Mouse (Mus musculus): ENCODE measurements around the gene Tob1. TPM values are rescaled to one million over a fixed set of nuclear protein-coding genes. Genes with fewer than 3 reads are reported as not detected.

Gene Tob1
- total RNA-seq, 2 experiments from 2014 or later, result 29.9 to 30.9 TPM

DNA sequence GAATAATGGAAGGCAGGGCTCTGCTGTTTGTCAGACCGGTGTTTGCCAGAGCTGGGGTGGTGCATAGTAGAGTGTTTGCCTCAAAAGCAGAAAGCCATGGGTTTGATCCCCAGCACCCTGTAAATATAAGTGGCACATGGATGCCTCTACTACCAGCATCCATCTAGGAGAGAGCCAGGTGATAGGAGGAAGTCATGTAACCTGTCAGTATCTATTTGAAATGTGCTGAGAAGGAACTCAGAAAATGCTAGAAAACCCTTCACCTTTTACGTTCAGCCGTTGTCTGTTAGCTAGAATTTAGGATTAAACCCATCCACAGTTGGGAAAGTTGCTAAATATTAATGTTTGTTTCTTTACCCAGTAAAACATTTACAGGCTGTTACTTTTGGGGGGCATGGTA is 4.3 kb downstream of the Tob1 start:
- intact Hi-C loops (cut with DNase I), result no loop called here
- no peak for DNase-seq (ENCODE audit: extremely low spot score in 1 of 2, low spot score in 2 of 2)

DNA sequence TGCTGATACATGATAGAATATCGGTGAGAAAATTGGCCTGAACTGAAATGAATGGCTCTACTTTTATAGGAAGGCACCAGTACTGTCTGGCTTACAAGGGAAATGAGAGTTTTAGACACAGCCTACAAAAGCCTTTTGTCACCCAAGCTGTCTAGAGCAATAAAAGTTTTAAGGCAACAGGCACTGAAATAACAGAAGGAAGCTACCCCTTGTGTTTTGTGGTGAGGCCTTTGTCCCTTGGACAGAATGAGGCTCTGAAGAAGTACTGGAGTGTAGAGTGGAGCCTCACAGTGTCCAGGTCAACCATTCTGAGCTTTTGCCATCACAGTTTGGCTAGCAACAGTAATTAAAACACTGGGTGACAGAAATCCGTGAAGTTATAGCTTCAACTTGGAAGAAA is 5.0 kb downstream of the Tob1 start:
- DNase-seq (ENCODE audit: extremely low spot score in 1 of 2, low spot score in 2 of 2), result no peak
- intact Hi-C loops (cut with DNase I), result no loop called here

DNA sequence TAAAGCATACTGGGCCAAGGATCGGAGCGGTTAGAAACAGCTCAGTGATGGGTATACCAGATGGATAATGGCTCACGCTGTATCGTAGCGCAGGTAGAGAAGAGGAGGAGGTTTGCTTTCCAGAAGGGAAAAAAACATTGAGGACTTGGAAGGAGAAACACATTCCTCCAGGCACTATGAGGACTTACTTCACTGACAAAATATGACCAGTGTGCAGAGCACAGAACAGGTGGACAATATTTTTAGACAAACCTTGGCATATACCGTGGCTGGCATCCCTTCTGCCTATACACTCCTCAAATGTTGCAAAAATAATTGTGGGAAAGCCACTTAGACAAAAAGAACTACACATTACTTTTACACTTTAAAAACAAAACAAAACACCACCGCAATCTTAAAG is 10.0 kb downstream of the Tob1 start:
- no peak for DNase-seq (ENCODE audit: extremely low spot score in 1 of 2, low spot score in 2 of 2)

DNA sequence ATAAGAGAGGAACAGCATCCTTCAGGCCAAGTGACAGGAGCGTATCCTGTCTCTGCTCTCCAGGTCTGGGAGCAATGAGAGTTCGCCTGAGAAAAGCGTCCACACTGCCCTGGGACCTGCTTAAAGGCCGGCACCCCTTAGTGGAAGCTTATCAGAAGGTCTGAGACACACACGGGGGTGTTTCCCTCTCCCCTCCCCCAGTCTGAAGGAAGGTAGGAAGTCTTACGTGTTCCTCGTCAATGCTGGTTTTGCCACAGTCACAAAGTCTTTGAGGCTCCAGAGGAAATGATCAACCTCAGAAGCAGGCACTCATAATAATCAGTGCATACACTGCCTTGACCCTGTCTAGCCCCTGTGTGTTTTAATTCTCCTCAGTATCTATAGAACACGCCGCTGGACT is 12.3 kb downstream of the Tob1 start:
- DNase-seq (ENCODE audit: extremely low spot score in 1 of 2, low spot score in 2 of 2), result no peak
- intact Hi-C loops (cut with DNase I), result no loop called here

More for the DNA sequence above, 10.0 kb downstream of the Tob1 start:
- intact Hi-C loops (cut with DNase I), result no loop called here

DNA sequence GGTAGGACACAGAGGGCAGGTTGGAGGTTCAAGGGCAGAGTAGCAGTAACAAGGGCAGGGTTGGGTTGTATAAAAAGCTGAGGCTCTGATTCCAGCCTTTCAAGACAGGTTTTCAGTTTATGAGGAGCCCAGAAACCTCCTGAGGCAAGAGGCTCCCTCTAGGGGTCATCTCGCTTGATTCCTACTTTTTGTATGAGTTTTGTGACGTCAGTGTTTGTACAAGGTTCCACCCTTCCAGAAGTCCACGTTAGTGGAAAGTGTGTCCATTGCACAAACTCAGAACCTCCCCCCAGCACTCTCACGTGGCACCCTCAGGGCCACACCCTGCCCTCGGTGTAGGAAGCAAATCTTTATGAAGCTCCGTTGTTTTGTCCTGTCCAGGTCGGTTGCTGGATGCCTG is 14.7 kb downstream of the Tob1 start:
- peak; percentile 53 to 59 for DNase-seq (ENCODE audit: extremely low spot score in 1 of 2, low spot score in 2 of 2)
- intact Hi-C loops (cut with DNase I), result no loop called here

DNA sequence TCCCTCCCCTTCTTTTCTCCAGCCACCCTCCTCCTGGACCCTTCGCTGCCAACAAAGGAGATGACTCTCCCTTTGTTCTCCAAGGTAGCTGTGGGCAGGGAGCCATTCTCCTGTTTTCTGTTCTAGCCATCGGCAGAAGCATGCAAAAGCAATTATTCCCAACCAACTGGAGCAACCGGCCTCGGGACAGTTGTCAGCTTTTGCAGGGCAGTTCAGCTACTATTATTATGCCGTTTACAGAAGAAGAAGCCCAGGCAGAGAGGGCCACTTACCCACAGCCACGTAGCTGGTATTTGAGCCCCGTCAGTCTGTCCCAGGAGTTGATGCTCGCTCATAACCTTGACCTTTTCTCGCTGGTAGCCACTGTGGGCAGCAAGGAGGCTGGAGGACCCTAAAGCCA is 17.2 kb downstream of the Tob1 start:
- intact Hi-C loops (cut with DNase I), result no loop called here
- DNase-seq (ENCODE audit: extremely low spot score in 1 of 2, low spot score in 2 of 2), result no peak

DNA sequence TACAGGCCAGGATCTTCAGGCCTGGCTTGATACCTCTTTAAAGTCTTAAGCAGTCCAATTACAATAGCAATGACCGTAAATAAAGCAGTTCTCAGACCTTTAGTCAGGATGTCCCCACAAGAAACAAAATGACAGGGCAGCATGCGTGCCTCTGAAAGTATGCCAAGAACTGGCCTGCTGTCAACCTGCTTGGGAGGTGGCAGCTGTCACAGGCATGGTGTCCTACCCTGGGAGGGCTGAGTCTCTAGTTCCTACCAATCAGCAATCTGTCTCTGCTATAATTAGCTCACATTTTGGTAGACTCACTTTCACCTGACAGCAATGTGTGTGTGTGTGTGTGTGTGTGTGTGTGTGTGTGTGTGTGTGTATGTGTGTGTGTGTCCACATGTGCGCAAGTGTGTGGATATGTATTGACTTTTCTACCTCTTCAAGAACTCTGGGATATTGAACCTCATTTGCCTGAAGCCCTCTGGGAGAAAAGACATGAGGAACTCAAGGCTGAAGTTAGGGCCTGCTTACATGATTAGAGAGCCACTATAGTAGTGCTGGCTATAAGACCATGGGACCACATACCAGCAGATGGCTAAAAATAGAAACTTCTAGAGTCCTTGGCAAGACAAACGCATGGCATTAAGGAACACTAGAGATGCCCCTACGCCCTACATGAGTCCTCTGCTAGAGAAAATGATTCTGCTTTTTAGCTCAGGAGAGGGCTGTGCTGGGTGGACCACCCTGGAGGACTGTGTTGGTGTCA is 18.1 kb downstream of the Tob1 start:
- intact Hi-C loops (cut with DNase I), result no loop called here
- DNase-seq (ENCODE audit: extremely low spot score in 1 of 2, low spot score in 2 of 2), result no peak

DNA sequence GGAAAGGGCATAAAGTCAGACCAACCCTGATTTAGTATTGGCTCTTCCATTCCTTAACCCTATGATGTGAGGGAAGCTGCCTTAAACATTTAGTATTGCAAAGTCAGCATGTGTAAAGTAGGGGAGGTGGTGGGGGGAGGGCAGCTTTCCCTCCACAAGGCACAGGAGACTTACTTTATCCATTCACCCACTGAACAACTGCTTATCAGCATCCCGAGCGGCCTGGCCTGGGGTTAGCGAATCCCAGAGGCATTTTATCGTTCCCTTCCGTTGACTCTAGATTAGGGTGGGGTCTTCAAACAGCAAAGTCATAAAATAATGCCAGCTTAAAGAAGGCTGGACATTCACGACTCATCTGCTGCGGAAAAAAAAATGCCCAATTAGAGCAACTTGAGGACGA is 19.0 kb downstream of the Tob1 start:
- intact Hi-C loops (cut with DNase I), result no loop called here
- DNase-seq (ENCODE audit: extremely low spot score in 1 of 2, low spot score in 2 of 2), result no peak

DNA sequence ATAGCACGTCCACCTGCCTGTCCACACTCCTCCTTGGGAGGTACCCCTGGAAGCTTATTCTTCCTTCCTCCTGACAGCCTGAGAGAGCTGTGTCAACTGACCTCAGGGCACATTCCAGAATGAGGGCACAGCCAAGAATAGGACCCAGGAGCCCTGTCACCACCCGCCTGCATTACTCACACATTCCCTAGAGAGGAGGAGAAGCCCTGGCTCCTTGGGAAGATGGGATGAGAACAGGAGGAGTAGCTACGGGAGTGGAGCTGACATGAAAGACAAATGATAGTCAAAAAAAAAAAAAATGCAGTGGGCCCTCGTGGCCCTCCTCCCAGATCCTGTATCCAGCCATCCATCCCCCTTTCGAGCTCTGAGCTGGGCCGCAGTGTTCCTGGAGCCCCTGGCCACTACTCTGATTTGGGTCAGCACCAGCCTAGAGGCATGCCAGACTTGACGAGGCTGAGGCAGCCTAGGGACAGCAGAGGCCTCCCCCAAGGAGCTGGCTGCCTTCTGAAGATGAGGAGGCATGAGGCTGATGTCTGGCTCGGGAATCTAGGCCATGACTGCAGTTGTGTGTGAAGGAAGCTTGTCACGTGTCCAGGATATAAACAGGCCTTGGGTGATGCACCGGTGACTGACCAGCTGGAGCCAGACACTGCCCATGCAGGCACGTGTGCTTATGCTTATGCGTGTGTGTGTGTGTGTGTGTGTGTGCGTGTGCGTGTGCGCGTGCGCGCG is 20.7 kb downstream of the Tob1 start:
- DNase-seq (ENCODE audit: extremely low spot score in 1 of 2, low spot score in 2 of 2), result no peak
- intact Hi-C loops (cut with DNase I), result no loop called here

DNA sequence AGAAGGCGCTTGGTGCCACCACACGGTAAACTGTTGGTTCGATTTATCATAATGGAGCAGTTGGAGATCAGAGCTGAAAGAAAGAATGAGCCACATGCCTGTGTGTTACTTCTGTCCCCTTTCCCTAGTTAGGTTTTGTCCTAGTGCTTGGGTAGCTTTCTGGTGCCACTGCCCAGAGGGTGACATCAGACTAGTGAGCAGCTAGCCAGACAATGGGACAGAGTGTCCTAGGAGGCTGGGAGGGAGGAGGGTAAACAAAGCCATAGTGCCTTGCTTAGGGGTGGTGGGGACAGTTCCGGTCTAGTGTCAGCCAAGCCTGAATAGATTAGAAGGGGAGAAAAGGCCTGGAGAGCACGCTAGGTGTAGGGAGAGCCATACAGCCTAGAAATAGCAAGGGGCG is 22.2 kb downstream of the Tob1 start:
- intact Hi-C loops (cut with DNase I), result no loop called here
- no peak for DNase-seq (ENCODE audit: extremely low spot score in 1 of 2, low spot score in 2 of 2)

DNA sequence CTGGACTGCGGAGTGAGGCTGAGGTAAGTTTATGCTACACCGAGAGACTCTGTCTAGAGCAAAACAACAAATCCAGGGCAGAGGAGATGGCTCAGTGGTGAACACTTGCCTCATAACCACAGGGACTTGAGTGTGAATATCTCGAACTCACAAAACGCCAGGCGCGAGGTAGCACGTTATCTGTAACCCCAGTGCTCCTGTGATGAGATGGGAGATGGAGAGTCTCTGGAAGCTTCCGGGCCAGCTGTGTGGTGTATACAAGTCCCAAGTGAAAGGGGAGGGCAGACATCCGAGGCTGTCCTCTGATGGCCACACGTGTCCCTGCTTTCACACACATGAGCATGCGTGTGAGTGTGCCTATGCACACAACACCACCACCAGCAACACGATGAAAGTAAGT is 23.1 kb downstream of the Tob1 start:
- intact Hi-C loops (cut with DNase I), result no loop called here
- no peak for DNase-seq (ENCODE audit: extremely low spot score in 1 of 2, low spot score in 2 of 2)

DNA sequence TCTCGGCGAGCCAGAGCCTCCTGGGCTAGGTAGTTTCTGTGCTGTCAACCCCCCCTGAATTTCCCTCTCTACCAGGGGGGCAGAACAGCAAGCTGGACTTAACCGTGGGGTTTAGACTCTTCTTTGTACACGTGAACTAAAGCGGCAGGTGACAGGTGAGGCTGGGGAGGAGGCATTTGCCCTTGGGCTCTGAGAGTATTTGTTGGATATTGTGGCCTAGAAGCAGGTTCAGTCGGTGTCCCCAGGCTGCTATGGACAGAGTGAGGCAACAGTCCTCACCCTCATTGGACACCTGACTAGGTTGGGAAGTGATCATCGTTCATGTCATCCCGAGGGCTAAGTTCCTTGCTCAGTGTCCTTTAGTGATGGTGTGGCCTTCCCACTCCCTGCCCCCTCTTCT is 23.6 kb downstream of the Tob1 start:
- no peak for DNase-seq (ENCODE audit: extremely low spot score in 1 of 2, low spot score in 2 of 2)
- intact Hi-C loops (cut with DNase I), result loop anchor here (5.0 kb wide), 1 partner anchor 252 kb away; the partner anchor contains the start of gene Spata20

DNA sequence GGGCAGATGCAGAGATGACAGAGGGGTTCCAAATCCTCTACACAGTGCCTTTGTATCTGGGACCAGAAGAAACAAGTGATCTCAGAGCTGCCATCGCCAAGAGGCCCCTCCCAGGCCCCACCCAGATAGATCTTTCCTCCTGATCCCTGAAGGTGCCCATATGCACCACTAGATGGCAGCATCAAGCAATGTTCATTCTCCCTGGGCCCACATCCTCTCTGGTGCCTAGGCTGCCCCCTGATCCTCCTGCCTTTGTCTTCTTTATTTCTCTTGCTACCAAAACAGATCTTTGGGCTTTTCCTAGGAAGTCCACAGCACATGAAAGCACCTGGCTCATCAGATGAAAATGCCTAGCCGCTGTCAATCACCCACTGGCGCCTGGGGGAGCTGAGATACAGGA is 24.8 kb downstream of the Tob1 start:
- intact Hi-C loops (cut with DNase I), result loop anchor here (1.0 to 5.0 kb wide), 2 partner anchors 41 to 251 kb away; partner anchors contain the start of gene Spata20
- DNase-seq (ENCODE audit: extremely low spot score in 1 of 2, low spot score in 2 of 2), result peak; percentile 71 to 79

DNA sequence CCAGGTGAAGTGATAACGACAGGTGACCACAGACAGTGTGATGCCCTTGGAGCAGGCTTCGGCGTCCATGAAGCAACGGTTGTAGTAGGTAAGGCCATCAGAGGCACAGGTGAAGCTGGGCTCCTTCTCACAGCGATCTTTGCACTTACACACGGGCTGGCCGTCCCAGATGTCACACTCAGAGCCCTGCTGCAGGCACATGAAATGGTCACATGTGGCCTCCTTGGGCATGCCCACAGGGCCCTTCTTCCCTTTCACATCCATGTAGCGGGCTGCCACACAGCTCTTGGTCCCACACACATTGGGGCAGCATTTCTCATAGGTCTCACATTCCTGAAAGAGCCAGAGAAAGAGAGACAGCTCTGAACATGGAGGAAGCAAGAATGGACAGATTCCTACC is 27.5 kb downstream of the Tob1 start:
- intact Hi-C loops (cut with DNase I), result loop anchor here (5.0 kb wide), 1 partner anchor 249 kb away; the partner anchor contains the start of gene Spata20
- DNase-seq (ENCODE audit: extremely low spot score in 1 of 2, low spot score in 2 of 2), result no peak

DNA sequence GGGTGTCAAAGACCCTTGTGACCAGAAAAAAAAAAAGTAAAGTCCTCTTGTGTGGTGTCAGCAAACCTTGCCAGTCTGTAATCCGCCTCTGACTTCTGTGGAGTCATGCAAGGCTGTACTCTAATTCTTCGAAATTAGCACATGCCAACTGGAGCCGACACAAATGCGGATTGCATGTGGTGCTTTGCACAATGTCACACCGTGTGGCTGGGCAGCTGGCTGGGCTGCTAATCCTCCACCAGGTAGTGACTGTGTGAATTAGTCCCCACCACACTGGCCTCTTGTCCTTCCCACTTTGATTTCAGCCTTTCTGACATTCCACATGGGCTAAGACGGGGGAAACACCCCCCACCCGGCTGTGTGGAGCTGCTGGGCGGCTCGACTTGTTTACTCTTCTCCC is 28.5 kb downstream of the Tob1 start:
- intact Hi-C loops (cut with DNase I), result loop anchor here (5.0 kb wide), 1 partner anchor 248 kb away; the partner anchor contains the start of gene Spata20
- no peak for DNase-seq (ENCODE audit: extremely low spot score in 1 of 2, low spot score in 2 of 2)

DNA sequence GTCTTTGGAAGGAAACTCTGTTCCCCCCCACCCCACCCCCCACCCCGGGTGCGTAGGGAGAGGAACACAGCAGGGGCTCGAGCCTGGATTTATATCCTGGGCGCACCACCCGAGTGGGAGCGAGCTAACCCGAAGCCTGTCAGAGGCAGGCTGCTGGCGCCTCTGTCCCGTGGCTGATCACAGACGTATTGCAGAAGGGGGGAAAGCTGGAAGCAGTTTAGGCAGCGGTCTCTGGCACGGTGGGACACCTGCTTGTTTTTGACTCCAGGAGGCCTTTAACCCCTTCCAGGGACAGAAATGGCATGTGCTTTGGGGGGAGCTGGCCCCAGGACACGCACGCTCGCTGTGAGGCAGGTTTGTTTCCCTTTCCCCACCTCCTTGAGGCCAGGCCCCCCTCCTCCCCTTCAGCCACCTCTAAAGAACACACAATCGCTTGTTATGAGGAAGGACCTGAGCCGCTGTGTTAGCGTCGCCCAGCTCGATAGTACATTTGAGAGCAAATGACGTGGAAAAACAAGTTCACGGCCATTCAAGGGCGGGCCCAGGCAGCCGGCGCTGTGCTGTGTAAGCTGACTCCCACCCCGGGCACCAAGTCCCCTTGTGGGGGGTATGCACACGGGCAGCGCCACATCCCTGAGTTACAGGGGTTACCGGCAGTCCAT is 31.6 kb downstream of the Tob1 start:
- DNase-seq (ENCODE audit: extremely low spot score in 1 of 2, low spot score in 2 of 2), result no peak
- intact Hi-C loops (cut with DNase I), result no loop called here

DNA sequence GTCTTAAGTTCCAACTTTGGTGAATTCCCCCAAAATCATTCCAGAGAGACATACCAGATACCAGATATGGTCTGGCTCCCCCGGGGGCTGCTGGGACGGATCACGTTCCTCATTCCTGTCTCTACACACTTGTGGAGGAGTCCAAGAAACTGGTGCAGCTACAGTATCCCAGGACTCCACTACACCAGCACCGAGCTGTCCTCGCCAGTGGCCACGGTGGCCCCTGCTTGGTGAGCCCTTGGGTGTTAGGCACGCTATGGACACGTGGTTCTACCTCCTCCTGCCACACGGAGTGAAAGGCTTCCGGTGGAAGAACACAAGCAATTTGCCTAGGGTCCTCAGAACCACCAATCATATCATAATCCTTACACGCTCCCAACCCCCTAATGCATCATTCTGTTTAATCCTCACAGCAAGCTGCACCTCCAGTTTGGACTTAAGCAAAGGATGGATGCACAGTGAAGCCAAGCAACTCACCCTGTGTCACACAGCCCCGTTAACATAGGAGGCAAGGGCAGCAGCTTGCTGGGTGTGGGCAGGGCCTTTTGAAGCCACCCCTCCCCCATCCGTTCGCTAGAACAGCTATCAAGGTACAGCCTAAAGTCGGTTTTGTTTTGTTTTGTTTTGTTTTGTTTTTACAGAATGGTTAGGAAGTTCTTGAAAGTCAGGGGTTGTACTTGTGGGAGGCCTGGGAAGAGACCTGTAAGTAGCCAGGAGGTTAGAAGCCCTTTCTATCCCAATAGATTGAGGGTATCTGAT is 32.3 kb downstream of the Tob1 start:
- intact Hi-C loops (cut with DNase I), result no loop called here
- DNase-seq (ENCODE audit: extremely low spot score in 1 of 2, low spot score in 2 of 2), result no peak

DNA sequence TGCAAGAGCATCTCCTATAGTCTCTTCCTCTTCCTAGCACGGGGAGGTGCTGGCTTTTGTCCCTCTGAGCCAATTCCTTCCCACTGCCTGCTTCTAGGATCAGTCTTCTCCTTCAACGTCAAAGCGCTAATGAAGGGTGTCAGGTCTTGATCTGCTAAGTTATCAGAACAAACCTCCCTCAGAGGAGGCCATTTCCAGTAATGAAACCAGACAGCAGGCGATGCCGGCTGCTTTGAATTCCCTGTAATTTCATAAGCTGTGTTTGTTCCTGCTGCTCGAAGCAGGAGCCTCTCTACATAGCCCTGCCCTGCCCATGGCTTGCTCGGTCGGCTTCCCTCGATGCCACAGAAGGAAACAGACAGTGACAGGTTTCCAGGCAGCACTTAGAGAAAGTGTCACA is 33.1 kb downstream of the Tob1 start:
- no peak for DNase-seq (ENCODE audit: extremely low spot score in 1 of 2, low spot score in 2 of 2)
- intact Hi-C loops (cut with DNase I), result no loop called here
